Mouse (Mus musculus) gastrocnemius, adult 8-10 months (tissue): ENCODE measurements around the gene Ly6c2. TPM values are rescaled to one million over a fixed set of nuclear protein-coding genes. Genes with fewer than 3 reads are reported as not detected.

Source experiments
- total RNA-seq, 4 experiments: library from RNA; stranded (reverse); gene quantifications; 2 replicates each; pipeline ENCODE4 v1.2.4; 2022

The Ly6c2 gene
- total RNA-seq, 4 experiments from 2014 or later = 1.8 to 3.3 (median 3.1) TPM

Other genes starting within 250 kb of the Ly6c2 start
- not detected for gene 2010109I03Rik, start 214.9 kb downstream of the Ly6c2 start, total RNA-seq
- gene Ly6i, start 128.5 kb downstream of the Ly6c2 start, total RNA-seq = not detected
- gene Ly6a, start 113.9 kb downstream of the Ly6c2 start, total RNA-seq = 10 to 100 TPM; 35.0 to 42.8 (median 39.1) TPM
- gene Ly6c1, start 63.1 kb downstream of the Ly6c2 start, total RNA-seq = 10 to 100 TPM; 67.7 to 88.4 (median 78.3) TPM
- gene Ly6g, start 43.3 kb upstream of the Ly6c2 start, total RNA-seq = not detected
- gene BC025446, start 104.4 kb upstream of the Ly6c2 start, total RNA-seq = under 1 TPM in 1 of 4 experiments, not detected in 3; 0.27 TPM
- gene Ly6f, start 156.5 kb upstream of the Ly6c2 start, total RNA-seq = not detected